Mouse (Mus musculus): ENCODE data around the gene Cd164l2.

- TF ChIP-seq CTCF (IDR thresholded peaks at IDR 0.05; ENCODE audit: borderline replicate concordance, extremely low read depth, insufficient read depth, insufficient read length), result no peak
- TF ChIP-seq POLR2A (IDR thresholded peaks at IDR 0.05; ENCODE audit: borderline replicate concordance, extremely low read depth, insufficient read depth, insufficient read length, poor library complexity, severe bottlenecking), result no peak
Observed at GRCm38 (mm10) chr4:133261641-133262374, 49.9 kb downstream of the Cd164l2 start.
